Comparison of ENCODE assay signal across 21 mouse cellular contexts in genomic region chr4:153724045-153724444, GRCm38 (mm10).
A peak's percentile ranks its signal among the peaks of the same experiment; 100 is the strongest.
DNase-seq lines count a peak whose midpoint lies in the region; ATAC-seq lines count a peak whose summit lies in the region.
"Had no signal": no experiment of that assay in that cellular context is flagged by ENCODE, and none has a peak within 500 bp of the region (broad histone marks: within the 10 kb centered on the region; RNA-seq: fewer than 3 reads in every experiment).

No protein-coding gene starts in this region.

- DNase-seq in frontal cortex, postnatal 10 days (ENCODE audit: low spot score in 2 of 2): no peak
- peak; percentile 17 to 69 for DNase-seq in left cerebral cortex, postnatal 25 days (ENCODE audit: low spot score in 2 of 2)
- no peak for DNase-seq in left cerebral cortex, postnatal 4 days
- peak; percentile 43 to 60 for DNase-seq in right cerebral cortex, adult 2 months (ENCODE audit: low spot score in 2 of 2)
- no peak for DNase-seq in right cerebral cortex, postnatal 4 days
- DNase-seq in right cerebral cortex, postnatal 36 days (ENCODE audit: low spot score in 2 of 2): peak; percentile 8 to 14
- no peak for DNase-seq in testis, postnatal 10 days (ENCODE audit: low spot score)
- DNase-seq: adrenal gland, adult 8-10 months; adrenal gland, postnatal 25 days; cerebellum, adult 18-20 months; cerebellum, adult 9-10 months; cerebellum, postnatal 25 days; gastrocnemius, postnatal 10 days; gastrocnemius, postnatal 36 days; heart, adult 2 months; heart, postnatal 14 days; heart, postnatal 4 days had no signal

- ATAC-seq in frontal cortex, adult (ENCODE audit: low TSS enrichment): peak; percentile 57; the same call in 1 of the 2 replicates
- ATAC-seq: activated CD4-positive, CD25-positive, alpha-beta regulatory T cell, adult 4 months; forebrain, embryonic 15.5 days; hindbrain, postnatal 0 days had no signal

- intact Hi-C loops in left cerebral cortex, postnatal 25 days (cut with DNase I): loop anchor here (5.0 kb wide), 1 partner anchor 72 kb away; no protein-coding TSS in a partner anchor
- intact Hi-C loops in left cerebral cortex, postnatal 4 days (cut with DNase I): no loop called here

Comparison
In these comparisons a context has a peak if more than half of its experiments do, and no peak if none do; other contexts are left out.
1. DNase-seq: peak in left cerebral cortex, postnatal 25 days (2 of 2), right cerebral cortex, adult 2 months (2 of 2) and right cerebral cortex, postnatal 36 days (2 of 2); none in frontal cortex, postnatal 10 days (0 of 2), left cerebral cortex, postnatal 4 days (single experiment), right cerebral cortex, postnatal 4 days (single experiment) and testis, postnatal 10 days (single experiment).